Mouse (Mus musculus): ENCODE data around the gene Ano10. TPM values are rescaled to one million over a fixed set of nuclear protein-coding genes. Genes with fewer than 3 reads are reported as not detected.

Ano10 gene
- total RNA-seq, 2 experiments from 2014 or later, result 23.7 to 25.5 TPM

DNA sequence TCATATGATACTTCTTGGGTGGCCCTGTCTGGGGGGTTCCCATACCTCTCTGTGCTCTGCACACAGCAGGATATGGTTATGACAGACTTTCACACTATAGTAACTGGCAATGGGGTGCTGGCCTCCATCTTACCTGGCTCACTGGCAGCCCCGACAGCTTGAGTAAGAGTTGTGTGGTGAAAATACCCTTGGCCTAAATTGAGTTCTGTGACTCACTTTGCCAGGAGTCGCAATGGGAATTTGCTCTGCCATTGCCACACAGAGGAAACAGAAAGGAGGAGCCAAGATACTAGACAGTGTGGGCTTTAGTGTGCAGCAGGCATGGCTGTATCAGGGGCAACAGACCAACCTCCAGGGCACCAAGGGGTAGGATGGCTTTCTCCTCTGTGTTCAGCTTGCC is 4.0 kb downstream of the Ano10 start:
- DNase-seq, result no peak

DNA sequence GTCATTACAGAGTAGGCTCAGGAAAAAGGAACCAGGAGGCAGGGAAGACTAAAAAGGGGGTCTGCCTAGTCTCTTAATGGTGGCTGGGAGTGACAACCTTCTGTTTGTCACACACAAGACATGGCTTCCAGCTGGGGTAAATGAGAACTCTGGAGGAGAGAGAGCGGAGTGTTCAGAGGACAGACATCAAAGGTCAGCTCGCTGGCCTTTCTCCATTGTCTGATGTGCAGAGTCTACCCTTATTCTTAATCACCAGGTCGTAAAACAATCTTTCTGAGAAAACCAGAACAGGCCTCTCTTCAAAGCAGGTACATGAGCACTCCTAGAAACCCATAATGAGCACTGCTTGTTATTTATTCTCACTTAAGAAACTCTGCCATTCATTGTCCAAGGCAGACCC is 5.8 kb downstream of the Ano10 start:
- DNase-seq, result no peak

DNA sequence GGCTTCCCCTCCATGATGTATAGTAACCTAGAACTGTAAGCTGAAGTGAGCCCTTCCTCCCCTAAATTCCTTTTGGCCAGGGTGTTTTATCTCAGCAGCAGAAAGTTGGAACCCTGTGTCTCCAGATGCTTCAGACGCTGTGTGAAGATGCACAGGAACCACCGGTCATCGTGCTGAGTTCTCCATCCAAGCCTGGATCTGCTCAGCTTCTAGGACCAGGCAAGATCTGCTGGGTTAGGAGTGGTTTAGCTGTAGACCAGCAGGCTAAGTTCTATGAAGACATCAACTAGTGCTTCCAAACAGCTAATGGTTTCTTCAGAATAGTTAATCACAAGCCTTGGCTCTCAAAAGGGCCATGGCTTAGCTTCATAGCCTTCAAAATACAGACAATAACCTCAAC is 6.7 kb downstream of the Ano10 start:
- no peak for DNase-seq

DNA sequence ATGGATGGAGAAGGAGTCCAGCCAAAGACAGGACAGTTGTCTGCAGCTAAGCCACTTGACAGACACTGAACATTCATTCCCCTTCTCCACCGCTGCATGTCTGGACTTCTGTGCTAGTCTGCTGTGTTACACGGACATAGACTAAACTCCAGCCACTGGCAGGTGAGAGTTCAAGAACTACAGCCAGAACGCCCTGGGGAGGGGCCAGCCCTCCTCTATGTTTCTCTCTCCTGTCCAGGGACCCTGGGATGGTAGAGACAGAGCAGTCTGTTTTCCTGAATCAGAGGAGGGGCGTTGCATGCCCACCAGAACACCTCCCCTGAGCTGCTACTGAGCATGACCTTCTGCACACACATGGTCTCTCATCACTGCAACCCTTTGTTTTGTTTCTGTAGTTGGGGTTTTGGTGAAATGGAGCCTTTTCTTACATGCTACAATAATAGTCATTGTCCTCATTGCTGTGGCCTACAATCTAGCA is 8.4 kb downstream of the Ano10 start:
- DNase-seq, result no peak

DNA sequence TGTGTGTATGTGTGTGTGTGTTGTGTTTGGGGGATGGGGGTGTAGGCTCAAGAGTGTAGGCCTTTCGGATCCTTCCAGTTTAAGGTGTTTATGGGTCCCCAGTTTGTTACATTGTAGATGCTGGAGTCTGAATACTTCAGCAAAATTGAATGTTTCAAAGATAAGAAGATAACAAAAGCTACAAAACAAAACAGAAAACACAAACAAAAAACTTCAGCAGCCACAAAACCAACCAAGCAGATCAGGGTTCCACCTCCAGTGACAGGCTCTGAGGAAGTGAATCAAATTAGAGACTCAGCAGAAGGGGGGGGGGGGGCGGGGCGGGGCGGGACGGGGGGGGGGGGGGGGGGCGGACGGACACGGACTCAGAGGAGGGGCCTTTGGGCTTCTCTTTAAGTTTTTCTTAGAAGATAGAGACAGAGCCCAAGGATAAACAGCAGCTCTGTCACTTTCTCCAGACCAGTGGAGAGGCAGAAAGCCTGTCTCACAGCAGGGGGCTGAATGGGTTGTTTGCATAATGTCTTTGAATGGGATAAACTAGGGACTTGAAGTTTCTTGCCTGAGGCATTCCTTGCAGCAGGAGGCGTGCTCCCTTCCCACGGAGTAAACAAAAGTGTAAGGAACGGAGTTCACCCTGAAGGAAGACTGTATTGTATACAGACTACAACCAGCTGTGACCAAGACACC is 8.9 kb downstream of the Ano10 start:
- no peak for DNase-seq

DNA sequence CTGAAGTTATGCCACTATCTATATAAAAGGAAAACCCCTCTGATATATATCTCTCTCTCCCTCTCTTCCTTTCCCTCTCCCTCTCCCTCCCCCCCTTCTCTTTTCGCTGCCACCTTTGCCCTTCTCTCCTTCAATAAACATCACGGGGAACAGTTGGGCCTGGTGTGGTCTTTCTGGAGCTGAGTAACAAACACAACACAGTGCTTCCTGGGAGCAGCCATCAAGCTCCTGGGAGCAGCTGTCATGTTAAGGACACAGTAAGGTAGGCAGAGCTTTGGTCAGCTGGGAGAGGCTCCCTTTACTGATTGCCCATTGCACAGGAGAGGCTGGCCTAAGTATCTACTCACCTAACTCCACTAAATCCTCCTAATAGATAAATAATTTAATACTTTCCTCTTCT is 9.5 kb downstream of the Ano10 start:
- no peak for DNase-seq

DNA sequence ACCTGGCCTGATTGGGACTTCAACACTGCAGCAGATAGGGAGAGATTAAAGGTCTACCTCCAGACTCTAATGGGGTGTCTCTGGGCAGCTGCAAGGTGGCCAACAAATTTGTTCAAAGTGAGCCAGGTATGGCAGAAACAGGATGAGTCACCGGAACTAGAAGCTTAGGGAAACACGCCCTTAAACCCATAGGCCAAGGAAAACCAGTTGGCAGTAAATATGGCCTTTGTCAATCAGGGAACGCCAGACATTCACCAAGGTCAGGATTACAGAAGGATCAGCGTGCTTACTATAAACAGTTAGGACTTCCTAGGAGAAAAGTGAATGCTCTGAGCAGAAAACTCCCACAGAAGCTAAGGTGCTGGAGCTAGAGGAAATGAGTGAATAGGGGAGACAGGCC is 13.2 kb downstream of the Ano10 start:
- DNase-seq, result no peak

DNA sequence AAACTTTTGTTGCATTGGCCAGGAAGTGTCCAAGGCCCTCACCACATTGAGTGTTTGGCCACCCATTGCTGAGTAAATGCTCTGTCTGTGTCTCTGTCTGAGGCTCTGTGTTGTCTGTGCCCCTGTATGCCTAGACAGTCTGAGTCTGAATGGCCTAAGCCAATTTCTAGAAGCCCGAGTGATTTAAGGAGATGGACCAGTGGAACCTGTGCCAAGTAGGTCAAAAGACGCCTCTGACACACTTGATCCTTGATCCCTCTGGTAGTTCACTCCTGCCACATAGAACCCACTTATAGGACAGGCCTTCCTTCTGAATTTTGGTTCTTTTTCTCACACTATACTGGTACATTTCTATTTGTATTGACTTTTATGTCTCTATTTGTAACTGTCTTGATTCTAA is 17.6 kb downstream of the Ano10 start:
- no peak for DNase-seq

DNA sequence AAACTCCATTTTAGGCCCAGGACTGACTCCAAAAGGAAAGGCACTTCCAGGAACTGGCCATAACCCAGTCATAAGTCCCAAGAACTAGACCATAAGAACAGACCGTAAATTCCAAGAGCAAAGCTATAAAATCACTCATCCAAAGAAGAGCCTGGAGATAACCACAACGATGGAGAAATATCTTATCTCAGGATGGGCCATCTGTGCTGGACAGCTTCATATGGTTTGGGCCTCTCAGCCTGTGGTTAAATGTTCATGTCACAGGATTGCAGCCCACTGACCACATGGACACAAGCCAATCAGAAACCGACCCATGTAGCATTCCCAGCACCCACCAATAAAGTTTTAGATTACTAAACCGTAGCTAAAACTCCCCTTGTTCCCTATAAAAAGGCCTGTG is 18.1 kb downstream of the Ano10 start:
- no peak for DNase-seq

DNA sequence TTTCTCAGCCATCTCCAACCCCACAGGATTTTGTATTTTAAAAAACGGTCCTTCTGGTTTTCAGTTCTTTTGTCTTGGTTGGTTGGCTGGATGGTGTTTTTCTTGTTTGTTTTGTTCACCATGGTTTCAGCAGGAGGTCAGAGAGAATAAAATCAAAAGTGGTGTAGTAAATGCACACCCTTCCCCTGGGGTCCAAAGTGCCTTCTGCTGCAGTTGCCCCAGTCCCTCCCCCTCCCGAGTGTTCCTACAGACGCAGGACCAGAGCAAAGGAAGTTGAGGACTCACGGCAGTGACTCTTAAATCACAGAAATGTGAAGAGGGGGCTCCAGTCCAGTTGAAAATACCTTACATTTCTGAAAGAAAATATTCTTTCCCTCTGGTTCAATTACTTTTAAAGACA is 19.9 kb downstream of the Ano10 start:
- no peak for DNase-seq

DNA sequence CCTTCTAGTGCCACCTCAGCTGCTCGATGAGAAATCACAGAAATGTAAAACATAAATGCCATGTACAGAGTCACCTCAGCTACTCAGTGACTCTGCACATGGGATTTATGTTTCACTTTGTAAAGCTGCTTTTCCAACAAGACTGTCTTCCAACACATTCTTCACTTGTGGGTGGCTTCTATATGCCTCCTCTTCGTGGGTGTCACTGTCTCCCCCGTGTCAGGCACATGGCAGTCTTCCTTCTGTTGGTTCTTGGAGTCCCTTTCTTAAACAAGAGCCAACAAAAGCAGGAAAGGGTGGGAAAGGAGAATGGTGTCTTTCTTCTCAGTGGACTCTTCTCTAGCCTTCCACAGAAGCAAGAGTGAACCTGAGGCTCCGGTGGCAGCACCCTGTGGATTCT is 20.3 kb downstream of the Ano10 start:
- DNase-seq, result no peak

DNA sequence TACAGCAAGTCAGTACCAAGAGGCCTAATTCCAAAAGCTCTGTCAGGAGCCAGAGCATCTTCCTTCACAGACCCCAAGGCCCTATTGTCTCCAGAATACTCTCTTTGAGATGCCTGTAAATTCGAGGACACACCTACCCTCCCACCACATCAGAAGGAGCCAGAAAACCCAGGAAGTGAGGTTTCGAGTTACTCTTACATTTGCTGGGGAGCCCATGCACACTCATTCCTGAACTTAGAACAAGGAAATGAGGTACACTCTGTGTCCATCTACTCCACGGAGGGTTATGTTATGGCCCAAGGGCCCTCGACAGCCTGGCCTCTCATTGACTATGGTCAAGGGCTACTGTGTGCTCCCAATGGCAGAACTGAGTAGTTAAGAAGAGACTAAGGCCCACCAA is 22.4 kb downstream of the Ano10 start:
- DNase-seq, result no peak

DNA sequence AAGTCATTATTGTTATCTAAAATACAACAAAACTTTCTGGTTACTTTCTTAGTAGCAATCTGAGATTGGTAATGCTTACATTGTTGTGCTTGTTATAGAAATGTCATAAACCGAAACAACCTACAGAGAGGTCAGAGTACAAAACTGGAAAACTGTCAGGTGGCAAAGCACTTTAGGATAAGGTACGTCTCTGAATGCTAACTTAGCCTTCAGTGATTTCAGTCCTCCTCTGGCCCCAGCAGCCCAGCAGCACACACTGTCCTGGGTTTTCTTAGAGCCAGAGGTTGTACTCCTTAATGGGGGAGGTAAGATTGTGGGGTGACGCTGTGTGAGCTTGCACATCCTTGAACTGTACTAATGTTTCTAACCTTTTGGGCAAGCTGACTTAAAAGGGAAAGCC is 22.9 kb downstream of the Ano10 start:
- DNase-seq, result no peak

DNA sequence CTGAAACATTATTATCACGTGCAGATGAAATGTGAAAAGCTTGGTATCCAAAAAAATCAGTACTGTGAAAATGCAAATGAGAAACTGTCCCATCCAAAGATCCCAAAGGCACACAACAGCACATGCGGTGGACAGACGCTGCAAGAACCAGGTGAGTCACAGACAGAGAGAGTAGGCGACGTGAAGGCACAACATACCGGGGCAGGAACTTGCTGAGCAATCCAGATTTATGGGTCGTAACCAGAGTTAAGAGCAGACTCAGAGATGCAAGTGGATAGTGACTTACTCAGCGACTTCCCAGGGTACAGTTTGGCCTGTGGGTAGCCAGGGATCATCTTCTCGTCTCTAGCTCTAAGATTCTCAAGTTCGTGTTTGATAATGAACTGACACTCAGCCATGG is 23.3 kb downstream of the Ano10 start:
- no peak for DNase-seq

DNA sequence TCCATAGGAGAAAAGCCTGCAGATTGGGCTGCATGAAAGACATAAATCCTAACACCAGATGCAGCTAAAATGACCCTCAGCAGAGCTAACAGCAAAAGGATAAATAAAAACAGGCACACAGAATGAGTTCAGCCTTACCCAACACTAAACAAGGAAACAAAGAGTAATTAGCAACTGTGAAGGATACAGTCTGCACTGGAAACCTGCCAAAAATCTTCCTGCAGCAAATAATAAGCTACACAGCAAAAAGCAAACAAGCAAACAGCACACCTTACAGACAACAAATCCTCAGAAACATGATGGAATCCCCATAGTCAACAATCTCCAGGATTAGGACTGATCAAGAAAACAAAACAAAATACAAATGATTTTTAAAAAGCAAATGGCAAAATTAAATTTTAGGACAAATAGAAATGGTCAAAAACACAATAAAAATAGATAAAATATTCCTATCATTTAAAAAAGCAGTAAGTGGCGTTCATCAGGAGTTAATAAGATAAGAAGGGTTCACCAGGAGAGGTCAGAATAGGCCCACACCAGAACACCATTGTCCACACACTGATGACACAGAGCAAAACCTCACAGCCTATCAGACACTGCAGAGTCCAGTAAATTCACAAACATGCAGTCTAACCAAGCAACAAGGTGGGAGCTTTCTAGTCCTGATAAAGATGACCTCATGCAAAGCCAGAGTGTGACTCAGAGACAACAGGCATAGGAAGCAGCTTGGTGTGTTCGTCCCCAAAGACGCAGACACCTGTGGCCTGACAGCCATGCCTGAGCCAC is 24.8 kb downstream of the Ano10 start:
- no peak for DNase-seq

DNA sequence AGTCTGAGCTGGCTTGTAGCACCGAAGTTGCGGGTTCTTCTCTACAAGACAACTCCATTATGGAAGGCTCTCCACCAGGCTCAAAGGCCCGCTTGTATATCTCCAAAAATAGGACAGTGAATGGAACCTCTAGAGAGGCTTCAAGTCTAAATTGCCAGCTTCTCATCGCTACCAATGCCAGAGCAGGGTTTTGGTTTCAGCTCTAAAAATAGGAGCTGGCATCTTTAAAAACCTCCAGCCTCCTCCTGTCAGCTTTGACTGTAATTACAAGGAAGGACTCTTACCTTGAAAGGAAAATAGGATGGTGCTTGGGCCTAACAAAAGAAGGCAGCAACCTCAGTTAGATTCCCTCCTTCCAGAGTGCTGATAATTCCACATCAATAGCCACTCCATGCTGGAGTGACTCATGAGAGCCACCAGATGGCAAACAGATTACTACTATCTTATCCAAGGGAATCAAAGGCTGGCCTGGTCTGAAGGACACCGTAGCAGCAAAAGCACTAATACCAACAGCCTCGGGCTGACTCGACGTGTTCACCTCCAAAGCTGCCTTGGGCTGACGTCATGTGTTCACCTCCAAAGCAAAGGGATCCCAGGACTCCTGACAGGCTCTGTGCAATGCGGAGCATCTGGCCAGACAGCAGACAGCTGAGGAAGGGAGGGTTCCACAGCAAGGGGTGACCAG is 28.6 kb downstream of the Ano10 start:
- no peak for DNase-seq

DNA sequence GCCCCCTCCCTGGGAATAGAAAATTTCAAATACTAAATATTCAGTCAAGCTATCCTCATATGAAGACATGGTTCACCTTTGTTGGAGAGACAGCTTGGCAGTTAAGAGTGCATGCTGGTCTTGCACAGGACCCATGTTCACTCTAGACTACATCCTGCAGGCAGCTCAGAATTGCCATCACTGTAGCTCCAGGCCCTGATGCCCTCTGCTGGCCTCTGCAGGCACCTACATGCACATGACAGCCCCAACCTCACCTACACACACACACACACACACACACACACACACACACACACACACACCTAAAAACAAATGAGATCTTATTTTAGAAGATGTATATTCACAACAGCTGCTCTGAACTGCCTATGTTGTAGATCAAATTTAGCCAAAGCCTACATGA is 31.1 kb downstream of the Ano10 start:
- DNase-seq, result no peak

DNA sequence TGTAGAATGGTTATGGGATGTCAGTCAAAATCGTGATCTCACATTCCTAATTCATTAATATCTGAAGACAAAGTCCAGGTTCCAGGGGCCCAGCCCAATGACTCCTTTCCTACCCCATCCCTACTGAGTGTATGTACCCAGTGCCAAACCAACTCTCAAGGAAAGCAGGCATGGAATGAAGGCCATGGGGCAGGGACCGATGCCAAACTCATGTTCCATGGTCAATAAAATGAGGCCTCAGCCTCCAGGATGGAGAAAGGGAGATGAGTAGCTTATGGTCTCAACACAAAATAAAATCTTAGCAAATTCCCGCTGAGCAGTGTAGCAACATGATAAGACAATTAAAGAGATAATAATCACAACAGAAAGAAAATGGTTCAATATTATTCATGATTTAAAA is 39.8 kb downstream of the Ano10 start:
- no peak for DNase-seq

DNA sequence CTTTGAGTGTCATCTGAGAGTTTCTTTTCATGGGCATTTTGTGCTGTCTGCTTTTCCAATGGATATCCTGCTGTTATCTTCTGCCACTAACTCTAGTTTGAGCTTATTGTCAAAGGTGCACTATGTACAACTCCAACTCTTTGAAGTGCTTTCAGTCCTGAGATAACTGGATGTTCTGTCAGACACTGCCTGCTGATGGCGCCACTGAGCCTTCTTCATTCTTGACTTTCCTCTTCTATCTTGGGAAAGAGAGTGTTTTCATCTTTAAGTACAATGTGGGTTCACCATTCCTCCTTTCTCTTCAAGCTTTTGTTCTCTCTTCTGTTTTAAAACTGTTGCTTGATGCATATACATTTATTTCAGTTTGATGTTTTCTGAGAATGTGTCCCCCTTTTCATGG is 42.1 kb downstream of the Ano10 start:
- no peak for DNase-seq

DNA sequence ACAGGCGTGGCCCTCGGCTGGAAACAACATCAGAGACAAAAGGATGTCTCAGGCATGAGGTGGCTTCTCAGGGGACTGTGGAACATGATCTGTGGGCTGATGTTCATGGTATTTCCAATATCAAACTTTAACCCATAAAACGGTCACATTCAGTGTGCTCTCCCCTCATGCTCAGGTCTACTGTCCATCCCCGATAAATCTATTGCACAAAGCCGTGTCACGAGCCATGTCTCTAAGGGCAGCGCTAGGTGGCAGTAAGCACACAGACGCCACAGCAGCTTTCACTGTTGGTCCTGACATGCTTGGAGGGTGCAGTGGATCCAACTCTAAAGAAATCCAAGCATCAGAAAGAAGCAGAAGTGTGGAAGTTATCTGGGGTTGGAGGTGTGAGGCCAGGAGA is 46.1 kb downstream of the Ano10 start:
- DNase-seq, result peak; percentile 46

DNA sequence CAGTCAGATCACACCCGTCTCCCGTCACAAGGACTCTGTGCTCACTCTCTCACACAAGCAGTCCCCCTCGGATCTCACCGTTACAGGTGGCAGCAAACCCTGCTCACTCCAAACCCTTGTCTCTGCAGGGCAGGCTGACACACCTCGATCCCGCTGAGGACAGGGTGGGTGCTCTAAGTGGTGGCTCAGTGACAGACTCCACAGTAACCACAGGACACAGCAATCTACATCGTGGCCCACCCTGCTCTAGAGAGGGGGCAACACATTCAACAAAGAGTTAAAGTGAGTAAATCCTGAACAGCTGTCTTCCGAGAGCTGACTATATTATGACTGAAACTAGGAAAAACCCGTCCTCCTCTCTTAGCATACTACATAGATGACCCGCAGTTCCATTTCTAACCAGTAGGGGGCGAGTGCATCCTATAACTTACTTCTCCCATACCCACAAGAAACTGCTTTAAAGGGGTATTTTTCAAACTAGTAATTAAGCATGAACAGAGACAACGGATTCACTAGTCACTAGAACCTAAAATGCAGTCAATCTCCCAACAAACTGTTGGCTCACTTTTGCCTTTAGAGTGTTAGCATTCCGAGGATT is 46.7 kb downstream of the Ano10 start:
- peak; percentile 80 for DNase-seq

DNA sequence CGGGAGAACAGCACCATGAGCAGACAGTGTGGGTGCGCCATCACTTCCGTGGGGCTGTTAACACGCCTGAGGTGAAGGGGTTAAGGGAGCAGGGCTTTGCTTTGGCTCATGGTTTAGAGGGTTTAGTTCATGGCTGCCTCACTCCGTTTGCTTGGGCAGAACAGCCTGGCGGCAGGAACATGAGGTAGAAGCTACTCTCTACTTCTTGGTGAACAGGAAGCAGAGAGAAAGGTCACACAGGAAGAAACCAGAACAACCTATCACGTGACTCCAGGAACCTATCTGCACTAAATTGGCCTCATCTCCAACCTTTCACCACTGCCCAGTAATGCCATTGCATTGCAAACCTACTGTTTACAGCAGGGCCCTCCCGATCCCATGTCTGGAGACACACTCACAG is 48.3 kb downstream of the Ano10 start:
- no peak for DNase-seq

DNA sequence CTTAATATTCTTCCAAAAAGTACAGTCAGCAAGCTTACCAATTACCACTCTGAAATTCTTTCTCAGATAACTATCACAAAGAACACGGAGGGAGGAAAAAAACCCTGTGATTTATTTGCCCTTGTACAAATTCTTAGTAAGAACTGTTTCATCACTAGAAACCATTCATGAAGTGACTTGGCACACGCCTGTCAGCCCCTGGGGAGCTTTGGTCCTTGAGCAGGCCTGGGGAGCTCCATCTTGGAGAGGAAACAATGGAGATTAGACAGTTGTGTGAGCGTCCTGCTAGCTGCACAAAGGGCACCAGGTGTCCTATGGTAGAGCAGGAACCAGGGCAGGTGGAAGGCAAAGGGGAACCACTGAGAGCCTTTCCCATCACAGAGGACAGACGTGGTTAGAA is 48.8 kb downstream of the Ano10 start:
- DNase-seq, result no peak

All from heart, postnatal 4 days (tissue).